Mouse (Mus musculus): ENCODE data around the gene Ttc25. TPM values are rescaled to one million over a fixed set of nuclear protein-coding genes. Genes with fewer than 3 reads are reported as not detected.

Gene Ttc25
- under 1 TPM; 0.32 to 0.86 TPM for total RNA-seq (2021)

GRCm38 (mm10) chr11:100544832-100545745 is at the start of gene Ttc25:
Ttc25 (plus strand) TSS chr11:100545607.
- DNase-seq (ENCODE audit: low spot score in 2 of 2) = peak; percentile 76 to 77
- intact Hi-C loops (cut with DNase I) = no loop called here

- DNase-seq (ENCODE audit: low spot score in 2 of 2) = no peak
- intact Hi-C loops (cut with DNase I) = no loop called here
Measured at GRCm38 (mm10) chr11:100500241-100500640, 45.2 kb upstream of the Ttc25 start.

DNA sequence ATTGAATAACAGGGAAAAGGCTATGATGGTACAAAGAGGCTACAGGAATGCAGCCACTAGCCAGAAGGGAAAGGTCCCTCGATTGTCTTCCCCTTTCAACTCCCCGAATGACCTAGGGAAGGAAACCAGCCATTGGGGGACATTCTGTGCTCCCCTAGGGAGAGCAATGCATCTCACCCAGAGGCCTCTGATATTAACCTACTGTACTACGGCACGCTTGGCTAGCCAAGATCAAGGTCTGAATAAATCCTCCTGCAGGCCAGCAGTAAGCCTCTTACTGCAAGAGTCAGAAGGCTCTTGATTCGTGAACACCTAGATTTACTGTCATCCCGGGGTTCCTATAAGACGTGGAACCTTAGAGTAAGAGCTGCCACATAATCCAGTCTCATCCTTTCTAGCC is 44.8 kb upstream of the Ttc25 start:
- intact Hi-C loops (cut with DNase I) = no loop called here
- DNase-seq (ENCODE audit: low spot score in 2 of 2) = no peak

GRCm38 (mm10) chr11:100501321-100501720 is 44.1 kb upstream of the Ttc25 start:
- intact Hi-C loops (cut with DNase I) = no loop called here
- no peak for DNase-seq (ENCODE audit: low spot score in 2 of 2)

DNA sequence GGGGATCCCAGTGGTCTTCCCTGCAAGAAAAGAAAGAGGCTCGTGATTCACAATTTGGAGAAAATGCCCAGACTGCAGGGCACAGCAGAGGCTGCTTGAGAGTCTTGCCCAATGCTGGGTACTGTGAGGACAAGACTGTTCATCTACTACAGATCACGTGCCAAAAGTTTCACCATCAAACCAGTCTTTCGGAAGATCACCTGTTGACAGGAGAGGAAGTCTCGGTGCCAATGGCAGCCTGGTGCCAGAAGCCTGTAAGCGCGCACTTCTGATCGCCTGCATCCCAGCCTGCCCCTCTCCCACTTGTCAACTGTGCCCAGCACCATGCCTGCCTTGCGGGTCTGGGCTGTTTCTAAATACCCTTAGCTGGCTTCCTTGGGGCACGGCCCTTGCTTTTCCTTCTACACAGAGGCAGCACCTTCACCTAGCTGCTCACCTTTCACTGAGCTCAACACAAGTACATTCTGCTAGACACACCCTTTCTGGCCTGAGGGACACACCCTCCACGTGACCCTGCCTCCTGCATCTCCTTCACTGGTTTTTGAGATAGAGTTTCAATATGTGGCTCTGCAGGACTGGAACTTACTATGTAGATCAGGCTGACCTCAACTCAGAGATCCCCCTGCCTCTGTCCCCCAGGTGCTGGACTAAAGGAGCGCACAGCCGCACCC is 40.3 kb upstream of the Ttc25 start:
- intact Hi-C loops (cut with DNase I) = no loop called here
- no peak for DNase-seq (ENCODE audit: low spot score in 2 of 2)

DNA sequence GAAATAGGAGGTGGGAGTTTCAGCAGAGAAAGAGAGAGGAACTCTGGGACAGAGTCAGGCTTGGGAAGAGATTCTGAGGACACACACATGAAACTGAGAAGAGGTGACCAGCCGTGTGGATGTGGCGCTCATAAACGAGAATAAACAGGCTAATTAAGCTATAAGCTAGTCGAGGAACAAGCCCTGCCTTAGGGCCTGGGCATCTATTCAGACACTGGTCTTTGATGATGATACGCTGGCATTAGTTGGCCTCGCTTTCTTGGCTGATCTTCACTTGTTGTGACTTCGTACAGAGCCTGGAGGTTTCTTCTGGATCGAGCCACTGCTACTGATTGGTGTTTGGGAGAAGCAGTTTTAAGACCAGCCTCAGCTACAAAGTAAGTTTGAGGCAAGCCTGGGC is 39.4 kb upstream of the Ttc25 start:
- intact Hi-C loops (cut with DNase I) = no loop called here
- no peak for DNase-seq (ENCODE audit: low spot score in 2 of 2)

GRCm38 (mm10) chr11:100510556-100510955 is 34.9 kb upstream of the Ttc25 start:
- intact Hi-C loops (cut with DNase I) = no loop called here
- DNase-seq (ENCODE audit: low spot score in 2 of 2) = no peak

- DNase-seq (ENCODE audit: low spot score in 2 of 2) = peak in 1 of 2 experiments; percentile 24
- intact Hi-C loops (cut with DNase I) = loop anchor here (1.0 kb wide), 1 partner anchor 43 kb away; no protein-coding TSS in a partner anchor
Measured at GRCm38 (mm10) chr11:100512384-100512783, 33.0 kb upstream of the Ttc25 start.

DNA sequence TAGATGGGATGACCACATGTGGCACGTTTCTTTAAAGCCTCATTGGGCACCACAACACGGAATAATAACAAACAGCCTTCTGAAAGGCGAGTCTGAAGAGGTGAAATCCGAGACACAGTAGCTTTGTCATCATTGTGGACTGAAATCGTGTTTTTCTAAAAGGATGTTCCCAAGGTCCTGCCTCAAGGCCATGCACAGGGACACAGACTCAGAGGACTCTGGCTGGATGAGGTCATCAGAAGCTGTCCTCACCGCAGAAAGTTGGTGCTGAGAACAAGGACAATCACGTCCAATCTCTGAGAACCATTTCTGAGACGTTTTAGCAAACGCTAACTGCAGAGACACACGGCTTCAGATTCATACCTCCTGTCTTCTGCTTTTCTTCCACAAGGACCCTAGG is 31.7 kb upstream of the Ttc25 start:
- intact Hi-C loops (cut with DNase I) = no loop called here
- no peak for DNase-seq (ENCODE audit: low spot score in 2 of 2)

- no peak for DNase-seq (ENCODE audit: low spot score in 2 of 2)
- intact Hi-C loops (cut with DNase I) = no loop called here
Measured at GRCm38 (mm10) chr11:100515061-100515460, 30.3 kb upstream of the Ttc25 start.

DNA sequence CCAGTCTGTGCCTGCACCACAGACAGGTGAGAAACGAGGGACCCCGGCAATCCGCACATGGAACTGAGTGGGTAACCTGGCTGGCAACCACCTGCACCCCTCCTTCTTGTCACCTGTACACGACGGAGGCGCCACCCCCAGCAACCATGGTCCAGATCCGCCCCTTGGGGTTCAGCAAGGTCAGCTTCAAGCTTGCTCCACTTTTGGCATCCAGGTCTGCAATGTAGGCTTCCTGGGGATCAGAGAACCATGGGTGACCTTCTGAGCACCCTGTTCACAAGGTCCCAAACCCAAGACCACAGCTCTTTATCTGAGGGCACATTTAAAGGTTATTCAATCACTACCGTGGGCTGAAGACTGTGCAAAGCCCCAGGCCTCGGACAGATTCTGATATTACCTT is 29.6 kb upstream of the Ttc25 start:
- no peak for DNase-seq (ENCODE audit: low spot score in 2 of 2)
- intact Hi-C loops (cut with DNase I) = no loop called here

DNA sequence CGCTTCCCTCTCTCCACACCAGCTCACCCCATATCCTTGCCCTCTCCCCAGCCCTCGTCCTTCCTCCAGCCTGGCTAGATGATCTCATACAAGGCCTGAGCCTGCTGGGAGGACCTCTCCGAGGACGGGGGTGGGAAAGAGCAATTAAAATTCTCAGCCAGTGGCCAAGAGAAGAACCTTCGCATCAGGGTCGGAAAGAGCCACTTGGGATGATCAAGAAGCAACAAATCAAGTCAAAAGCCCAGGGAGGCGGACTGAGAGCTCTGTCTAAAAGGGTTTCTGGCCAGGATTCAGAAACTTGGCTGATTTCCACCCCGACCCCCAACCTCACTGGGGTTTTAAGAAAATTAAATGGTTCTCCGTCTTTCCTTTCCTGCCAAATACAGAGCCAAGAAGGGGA is 29.1 kb upstream of the Ttc25 start:
- no peak for DNase-seq (ENCODE audit: low spot score in 2 of 2)
- intact Hi-C loops (cut with DNase I) = no loop called here

DNA sequence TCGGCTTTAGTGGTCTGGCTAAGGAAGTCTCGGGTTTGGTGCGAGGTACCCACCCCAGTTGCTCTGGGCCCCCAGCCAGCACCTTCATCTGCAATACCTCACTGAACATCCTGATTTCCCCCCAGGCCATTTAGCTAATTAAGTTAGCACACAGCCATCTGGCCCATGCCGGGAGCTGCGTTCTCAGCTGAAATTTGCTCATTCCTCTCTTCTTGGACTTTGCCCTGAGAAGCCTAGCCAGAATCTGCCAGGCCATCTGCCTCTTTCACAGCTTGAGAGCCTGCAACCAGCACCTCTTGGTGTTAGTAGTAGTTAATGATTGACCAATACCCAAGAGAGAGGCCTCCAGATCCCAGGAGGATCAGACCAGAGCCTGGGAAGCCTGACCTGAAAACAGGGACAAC is 27.2 kb upstream of the Ttc25 start:
- intact Hi-C loops (cut with DNase I) = no loop called here
- DNase-seq (ENCODE audit: low spot score in 2 of 2) = no peak

GRCm38 (mm10) chr11:100519188-100519587 is 26.2 kb upstream of the Ttc25 start:
- no peak for DNase-seq (ENCODE audit: low spot score in 2 of 2)
- intact Hi-C loops (cut with DNase I) = no loop called here

- no peak for DNase-seq (ENCODE audit: low spot score in 2 of 2)
- intact Hi-C loops (cut with DNase I) = no loop called here
Measured at GRCm38 (mm10) chr11:100520838-100521237, 24.6 kb upstream of the Ttc25 start.

- intact Hi-C loops (cut with DNase I) = no loop called here
- DNase-seq (ENCODE audit: low spot score in 2 of 2) = no peak
Measured at GRCm38 (mm10) chr11:100524358-100524757, 21.0 kb upstream of the Ttc25 start.

GRCm38 (mm10) chr11:100524987-100525630 is 20.3 kb upstream of the Ttc25 start:
- intact Hi-C loops (cut with DNase I) = no loop called here
- no peak for DNase-seq (ENCODE audit: low spot score in 2 of 2)

GRCm38 (mm10) chr11:100526052-100526816 is 19.2 kb upstream of the Ttc25 start:
- DNase-seq (ENCODE audit: low spot score in 2 of 2) = no peak
- intact Hi-C loops (cut with DNase I) = no loop called here

GRCm38 (mm10) chr11:100527066-100527457 is 18.3 kb upstream of the Ttc25 start:
- intact Hi-C loops (cut with DNase I) = no loop called here
- peak; percentile 56 to 60 for DNase-seq (ENCODE audit: low spot score in 2 of 2)
